Mouse (Mus musculus) spleen, adult 2 months (tissue): Measurements from ENCODE around the gene Rpia. TPM values are rescaled to one million over a fixed set of nuclear protein-coding genes. Genes with fewer than 3 reads are reported as not detected.

Experiments used
- DNase-seq, 2 experiments: peaks; one replicate each; pipeline versions ENCODE4 v3.0.0 to v3.0.0-alpha.2; 2012 to 2021; ENCODE audit warnings: low spot score in 2 of 2, low read depth in 1 of 2
- H3K27ac ChIP-seq: fragments of 200-500 bp; 2 replicates; pipeline ENCODE4 v1.5.1; 2012; ENCODE audit warnings: low read length, inconsistent platforms; ENCODE audit not compliant: insufficient read depth
- H3K27me3 ChIP-seq: fragments of 200-500 bp; 2 replicates; pipeline ENCODE4 v1.6.1; 2012; ENCODE audit warnings: mild to moderate bottlenecking, moderate library complexity, low read length, inconsistent platforms; ENCODE audit not compliant: control insufficient read depth, insufficient read depth
- H3K36me3 ChIP-seq: fragments of 200-500 bp; 2 replicates; pipeline ENCODE4 v1.6.1; 2012; ENCODE audit warnings: mild to moderate bottlenecking, low read length, inconsistent platforms; ENCODE audit not compliant: control insufficient read depth, insufficient read depth
- H3K4me1 ChIP-seq: fragments of 200-500 bp; 2 replicates; pipeline ENCODE4 v1.6.1; 2011; ENCODE audit warnings: inconsistent platforms; ENCODE audit not compliant: control insufficient read depth, insufficient read depth, insufficient read length
- H3K4me3 ChIP-seq: fragments of 200-500 bp; 2 replicates; pipeline ENCODE4 v1.5.1; 2011; ENCODE audit warnings: mild to moderate bottlenecking, inconsistent platforms; ENCODE audit not compliant: insufficient read depth, insufficient read length; ENCODE audit errors: extremely low read depth
- CTCF ChIP-seq: fragments of 200-500 bp; IDR thresholded peaks from 2 replicates; pipeline ENCODE4 v1.5.1; 2011; ENCODE audit warnings: mild to moderate bottlenecking, inconsistent platforms; ENCODE audit not compliant: insufficient read depth, insufficient read length, insufficient replicate concordance; ENCODE audit errors: extremely low read depth
- POLR2A ChIP-seq: fragments of 200-500 bp; IDR thresholded peaks from 2 replicates; pipeline ENCODE4 v1.6.1; 2011; ENCODE audit warnings: low read depth, low read length, inconsistent platforms
- WGBS: fragments of 180-500 bp; shearing (Covaris S2); methylation state at CpG from one replicate; pipeline ENCODE4 v1.1.7; 2018; 5-methylcytosine and 5-hydroxymethylcytosine counted together
- polyA plus RNA-seq: library from polyadenylated mRNA; depleted of rRNA; stranded (reverse); fragments of >200 nt; gene quantifications from 2 replicates; pipeline ENCODE4 v1.2.3, GENCODE M21; 2012; rRNA removed

The Rpia gene
- polyA plus RNA-seq, 1 experiment = 12.7 TPM

DNA sequence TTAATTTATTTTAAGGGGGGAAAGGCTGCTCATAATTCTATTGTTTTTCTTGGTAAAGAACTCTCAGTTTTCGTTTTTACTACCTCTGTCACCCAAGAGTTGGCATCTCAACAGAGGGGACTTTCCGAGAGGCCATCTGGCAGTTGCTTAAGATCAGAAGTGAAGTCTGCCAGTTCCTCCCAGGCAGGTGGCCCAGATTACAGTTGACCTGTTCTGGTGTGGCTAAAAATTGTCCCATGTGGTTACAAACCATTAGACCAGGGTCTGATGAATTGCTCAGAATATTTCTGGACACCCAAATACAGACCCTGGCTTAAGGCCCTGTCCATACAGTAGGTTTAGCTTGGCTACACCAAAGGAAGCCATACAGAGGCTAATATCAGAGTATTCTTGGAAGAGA lies 66.4 kb downstream of the Rpia start:
- peak overlapping the region; percentile 42 for H3K4me3 ChIP-seq
- peak overlapping the region; percentile 96 for H3K27ac ChIP-seq
- H3K27me3 ChIP-seq = no peaks in the 10 kb centered on the region
- peaks cover 4% of the 10 kb centered on the region; the same call in 1 of the 2 replicates for H3K4me1 ChIP-seq
- peak in 1 of 2 experiments; percentile 48 for DNase-seq
- 16% methylated on average over 2 of the region's 2 CpGs for WGBS
- peaks cover 32% of the 10 kb centered on the region for H3K36me3 ChIP-seq
- no peak; the same call in 1 of the 2 replicates for TF ChIP-seq POLR2A
- no peak for TF ChIP-seq CTCF

DNA sequence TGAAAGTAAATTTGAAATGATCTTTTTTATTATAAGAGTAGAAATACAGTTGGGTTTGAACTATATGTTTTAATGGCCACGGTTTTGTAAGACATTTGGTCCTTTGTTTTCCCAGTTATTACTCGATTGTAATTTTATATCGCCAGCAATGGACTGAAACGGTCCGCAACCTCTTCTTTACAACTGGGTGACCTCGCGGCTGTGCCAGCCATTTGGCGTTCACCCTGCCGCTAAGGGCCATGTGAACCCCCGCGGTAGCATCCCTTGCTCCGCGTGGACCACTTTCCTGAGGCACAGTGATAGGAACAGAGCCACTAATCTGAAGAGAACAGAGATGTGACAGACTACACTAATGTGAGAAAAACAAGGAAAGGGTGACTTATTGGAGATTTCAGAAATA lies 67.3 kb downstream of the Rpia start:
- no peaks in the 10 kb centered on the region for H3K27me3 ChIP-seq
- H3K36me3 ChIP-seq = peaks cover 32% of the 10 kb centered on the region
- TF ChIP-seq CTCF (no peak), POLR2A (no peak)
- peak overlapping the region; percentile 72 for H3K4me3 ChIP-seq
- DNase-seq = peak in 1 of 2 experiments; percentile 52
- WGBS = 71% methylated on average over 13 of the region's 13 CpGs
- H3K27ac ChIP-seq = peak overlapping the region; percentile 100
- peaks cover 4% of the 10 kb centered on the region; the same call in 1 of the 2 replicates for H3K4me1 ChIP-seq

DNA sequence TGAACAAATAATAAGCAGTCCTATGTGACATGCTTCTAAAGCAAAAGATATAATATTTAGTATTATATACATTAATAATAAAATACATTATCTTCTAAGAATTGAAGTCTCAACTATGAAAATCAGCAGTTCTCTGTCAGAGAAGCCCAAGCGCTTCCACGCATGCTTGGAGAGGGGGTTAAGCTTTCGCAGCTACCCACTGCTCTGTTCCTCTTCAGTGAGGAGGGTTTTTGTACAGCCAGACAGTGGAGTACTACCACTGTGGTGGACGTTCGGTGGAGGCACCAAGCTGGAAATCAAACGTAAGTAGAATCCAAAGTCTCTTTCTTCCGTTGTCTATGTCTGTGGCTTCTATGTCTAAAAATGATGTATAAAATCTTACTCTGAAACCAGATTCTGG lies 69.7 kb downstream of the Rpia start:
- 66% methylated on average over 7 of the region's 7 CpGs for WGBS
- Histone ChIP-seq H3K27me3 (no peaks in the 10 kb centered on the region), H3K27ac (peak overlapping the region; percentile 96), H3K4me3 (peak overlapping the region; percentile 53), H3K36me3 (peaks cover 30% of the 10 kb centered on the region), H3K4me1 (peaks cover 4% of the 10 kb centered on the region; the same call in 1 of the 2 replicates)
- DNase-seq = no peak
- TF ChIP-seq POLR2A (no peak), CTCF (no peak)

DNA sequence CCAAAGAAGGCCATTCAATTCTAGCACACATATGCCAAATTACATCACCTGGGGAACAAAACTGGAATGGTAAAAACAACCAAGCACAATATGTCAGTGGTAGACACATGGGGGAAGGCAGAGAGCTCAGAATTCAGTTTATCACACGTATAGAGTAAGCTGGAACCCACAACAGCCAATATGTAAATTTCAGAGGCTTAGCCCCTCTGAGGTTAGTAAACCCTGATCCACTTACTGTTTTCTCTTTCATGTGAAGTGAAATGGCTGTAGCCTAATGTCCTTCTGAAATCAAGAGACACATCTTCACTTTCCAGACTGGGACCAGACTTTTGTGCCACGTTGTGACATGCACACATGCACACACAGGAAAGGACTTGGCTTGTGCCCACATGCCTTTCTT lies 73.3 kb downstream of the Rpia start:
- TF ChIP-seq POLR2A (no peak; the same call in 1 of the 2 replicates), CTCF (no peak)
- no peak for DNase-seq
- H3K36me3 ChIP-seq = peaks cover 8% of the 10 kb centered on the region; the same call in 1 of the 2 replicates
- H3K4me3 ChIP-seq = peak overlapping the region; percentile 45
- peak overlapping the region; percentile 72 for H3K27ac ChIP-seq
- H3K4me1 ChIP-seq = no peaks in the 10 kb centered on the region
- no peaks in the 10 kb centered on the region for H3K27me3 ChIP-seq
- 50% methylated on average over 2 of the region's 2 CpGs for WGBS

DNA sequence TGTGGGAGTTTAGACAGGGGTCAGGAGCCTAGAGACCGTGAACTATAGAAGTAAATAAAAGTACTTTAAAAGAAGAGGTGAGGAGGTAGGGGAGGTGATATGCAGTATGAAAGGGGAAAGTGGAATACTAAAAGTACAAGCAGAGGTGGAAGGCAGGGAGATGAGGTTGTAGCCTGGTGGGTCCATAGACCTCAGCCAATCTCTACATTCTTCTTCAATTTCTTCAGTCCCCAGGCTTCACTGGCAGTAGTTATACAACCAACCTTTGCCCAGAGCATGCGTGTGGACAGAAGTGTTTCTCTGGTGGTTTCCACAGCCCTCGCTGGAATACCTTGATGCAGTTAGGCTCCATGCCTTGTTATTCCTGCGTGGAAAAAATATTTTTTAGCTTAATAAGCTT lies 73.9 kb downstream of the Rpia start:
- H3K27ac ChIP-seq = peak overlapping the region; percentile 39
- DNase-seq = no peak
- 77% methylated on average over 4 of the region's 4 CpGs for WGBS
- no peak overlapping the region for H3K4me3 ChIP-seq
- TF ChIP-seq CTCF (no peak), POLR2A (no peak)
- H3K27me3 ChIP-seq = no peaks in the 10 kb centered on the region
- H3K4me1 ChIP-seq = no peaks in the 10 kb centered on the region
- peaks cover 2% of the 10 kb centered on the region; the same call in 1 of the 2 replicates for H3K36me3 ChIP-seq

DNA sequence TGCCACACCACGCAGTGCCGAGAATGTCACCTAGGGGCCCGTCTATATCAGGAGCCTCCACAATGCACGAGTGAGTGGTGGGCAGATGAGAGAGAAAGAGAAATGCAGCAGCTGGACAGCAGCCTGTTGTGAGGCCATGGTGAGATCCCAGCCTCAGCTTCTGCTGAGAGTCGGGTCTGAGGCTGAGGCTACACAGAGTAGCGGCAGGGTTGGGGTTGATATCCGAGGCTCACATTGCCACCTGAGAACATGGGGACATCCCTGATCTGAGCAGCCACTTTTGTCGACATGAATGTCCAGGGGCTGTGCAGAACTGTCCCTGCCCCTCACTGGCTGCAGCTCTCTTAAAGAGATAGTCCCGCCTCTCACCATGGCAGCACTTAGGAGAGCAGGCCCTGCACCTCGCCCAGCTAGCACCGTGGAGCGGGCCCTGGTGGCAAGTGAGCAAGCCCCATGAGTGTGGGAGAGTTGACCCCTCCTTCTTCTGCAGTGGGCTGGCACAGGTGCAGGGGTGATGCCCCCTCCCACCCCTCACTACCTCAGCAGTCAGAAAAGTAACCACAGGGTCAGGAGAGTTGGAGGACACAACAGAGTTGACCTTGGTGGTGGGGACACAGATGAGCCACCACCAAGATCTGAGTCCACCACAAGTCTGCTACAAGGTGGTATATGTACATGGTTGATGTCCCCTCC lies 75.2 kb downstream of the Rpia start:
- H3K4me1 ChIP-seq = no peaks in the 10 kb centered on the region
- DNase-seq = peak in 1 of 2 experiments; percentile 37
- WGBS = 73% methylated on average over 12 of the region's 12 CpGs
- no peaks in the 10 kb centered on the region for H3K36me3 ChIP-seq
- no peak for TF ChIP-seq CTCF
- TF ChIP-seq POLR2A = no peak
- peak overlapping the region; percentile 46 for H3K27ac ChIP-seq
- no peak overlapping the region; the same call in 1 of the 2 replicates for H3K4me3 ChIP-seq
- H3K27me3 ChIP-seq = no peaks in the 10 kb centered on the region

Other genes with a start within 250 kb of the Rpia start
- 15.7 and 31.3 TPM in 2 replicates for gene Eif2ak3, start 52.3 kb upstream of the Rpia start, polyA plus RNA-seq
- not detected in 2 replicates for gene Tex37, start 126.7 kb upstream of the Rpia start, polyA plus RNA-seq
- gene Foxi3, start 164.3 kb upstream of the Rpia start, polyA plus RNA-seq = not detected in 2 replicates